Mouse (Mus musculus) liver, embryonic 11.5 days (tissue): ENCODE measurements around the gene Wasf2. TPM values are rescaled to one million over a fixed set of nuclear protein-coding genes. Genes with fewer than 3 reads are reported as not detected.

ENCODE experiments used
- ATAC-seq: fragments of 200-750 bp; cut with Nextera tagmentation; replicated peaks from 2 replicates; pipeline ENCODE4 v1.8.0; 2017; ENCODE audit warnings: moderate number of reproducible peaks, mild to moderate bottlenecking, moderate TSS enrichment, moderate library complexity; ENCODE audit not compliant: low FRiP score
- DNase-seq: peaks from one replicate; pipeline ENCODE4 v3.0.0-alpha.2; 2017; ENCODE audit warnings: low spot score
- H3K27ac ChIP-seq: fragments of 300-500 bp; sonication (generic); 2 replicates; pipeline ENCODE4 v1.5.1; 2014; ENCODE audit warnings: mild to moderate bottlenecking, low read depth, low read length, control low read depth
- H3K27me3 ChIP-seq: fragments of 300-500 bp; sonication (generic); replicated peaks from 2 replicates; pipeline ENCODE4 v1.6.1; 2014; ENCODE audit warnings: low read length, mixed read lengths; ENCODE audit not compliant: control insufficient read depth, insufficient read depth
- H3K36me3 ChIP-seq: fragments of 300-500 bp; sonication (generic); 2 replicates; pipeline ENCODE4 v1.6.1; 2014; ENCODE audit warnings: mild to moderate bottlenecking, low read length, moderate library complexity, mixed read lengths; ENCODE audit not compliant: control insufficient read depth, insufficient read depth
- H3K4me1 ChIP-seq: fragments of 300-500 bp; sonication (generic); replicated peaks from 2 replicates; pipeline ENCODE4 v1.6.1; 2014; ENCODE audit warnings: low read length, mixed read lengths; ENCODE audit not compliant: control insufficient read depth, insufficient read depth
- H3K4me2 ChIP-seq: fragments of 300-500 bp; sonication (generic); 2 replicates; pipeline ENCODE4 v1.6.1; 2014; ENCODE audit warnings: mild to moderate bottlenecking, control low read depth, moderate library complexity
- H3K4me3 ChIP-seq: fragments of 300-500 bp; sonication (generic); 2 replicates; pipeline ENCODE4 v1.5.1; 2014; ENCODE audit warnings: low read depth, low read length, control low read depth
- H3K9ac ChIP-seq: fragments of 300-500 bp; sonication (generic); 2 replicates; pipeline ENCODE4 v1.6.1; 2014; ENCODE audit warnings: low read depth, low read length, control low read depth
- H3K9me3 ChIP-seq: fragments of 300-500 bp; sonication (generic); 2 replicates; pipeline ENCODE4 v1.6.1; 2016; ENCODE audit warnings: low read length, inconsistent platforms, mixed read lengths; ENCODE audit not compliant: control insufficient read depth
- WGBS: fragments of 180-500 bp; shearing (Covaris S2); extraction: QIAGEN DNeasy Blood & Tissue Kit; methylation state at CpG from one replicate; pipeline ENCODE4 v1.1.7; 2014; 5-methylcytosine and 5-hydroxymethylcytosine counted together
- polyA plus RNA-seq: library from polyadenylated mRNA; unstranded; fragments of >200 nt; fragmentation: Nextera tagmentation; extraction: Ambion mirVana; gene quantifications from 2 replicates; pipeline ENCODE4 v1.2.1, GENCODE M21; 2014

The Wasf2 gene
- polyA plus RNA-seq, 1 experiment from 2014 or later: 42.2 TPM

DNA sequence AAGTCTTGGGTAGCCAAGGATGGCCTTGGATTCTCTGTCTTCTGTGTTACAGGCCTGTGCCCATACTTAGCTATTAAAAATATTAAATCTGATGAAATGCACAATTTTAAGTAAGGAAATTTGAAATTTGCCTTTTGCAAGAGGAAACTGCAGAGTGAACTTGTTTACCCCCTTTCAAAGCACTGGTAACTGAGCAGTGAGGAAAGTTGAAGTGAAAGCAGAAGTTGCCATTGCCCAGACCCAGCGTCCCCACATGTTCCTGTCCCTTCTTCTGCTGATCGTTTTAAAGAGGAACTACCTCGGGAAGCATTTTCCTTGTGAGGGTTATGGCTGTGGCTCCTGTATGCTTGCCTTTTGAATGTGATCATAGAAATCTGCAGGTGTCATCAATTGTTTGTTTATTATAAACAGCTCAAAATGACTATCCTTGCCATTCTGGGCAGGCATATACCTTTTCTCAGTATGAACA is 39.8 kb downstream of the Wasf2 start:
- WGBS: 43% methylated on average over 3 of the region's 3 CpGs
- DNase-seq (no peak), ATAC-seq (no peak)
- Histone ChIP-seq H3K27ac (peak overlapping the region; percentile 23; the same call in 1 of the 2 replicates), H3K4me3 (no peak overlapping the region), H3K27me3 (no peaks in the 10 kb centered on the region), H3K4me1 (peaks cover 29% of the 10 kb centered on the region), H3K9me3 (no peaks in the 10 kb centered on the region), H3K36me3 (no peaks in the 10 kb centered on the region; the same call in 1 of the 2 replicates), H3K9ac (no peak overlapping the region), H3K4me2 (peak overlapping the region; percentile 43)

DNA sequence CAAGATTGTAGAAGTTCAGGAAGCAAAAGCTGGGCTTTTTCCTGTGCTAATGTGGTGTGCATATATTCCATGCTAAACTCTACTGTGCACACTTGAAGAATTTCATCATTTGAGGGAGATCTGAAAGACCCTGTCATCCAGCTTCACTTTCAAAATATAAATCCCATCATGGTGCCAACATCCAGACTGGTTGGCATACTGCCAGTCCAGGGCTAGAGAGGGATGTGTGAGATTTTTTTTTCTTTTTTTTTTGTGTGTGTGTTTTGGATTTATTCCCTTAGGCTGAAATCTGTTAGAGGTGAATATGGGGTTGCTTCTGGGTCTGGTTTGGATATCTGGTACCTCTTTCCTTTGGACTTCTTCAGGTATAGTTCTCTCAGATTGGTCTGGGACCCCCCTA is 40.3 kb downstream of the Wasf2 start:
- no peak for ATAC-seq

DNA sequence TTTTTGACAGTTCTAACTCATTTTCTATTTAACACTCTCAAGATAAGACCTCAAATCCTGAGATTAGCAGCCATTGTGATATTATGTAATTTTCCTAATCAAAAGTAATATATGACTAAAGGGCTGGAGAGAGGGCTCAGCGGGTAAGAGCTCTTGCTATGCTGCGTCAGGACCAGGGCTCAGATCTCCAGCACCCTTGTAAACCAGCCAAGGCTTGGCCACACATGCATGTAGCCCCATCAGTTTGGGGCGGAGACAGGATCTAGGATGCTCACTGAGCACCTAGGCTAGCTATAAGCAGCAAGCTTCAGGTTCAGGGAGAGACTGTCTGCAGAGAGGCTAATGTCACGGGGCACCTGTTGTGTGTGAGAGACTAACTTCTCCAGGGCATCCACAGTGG is 42.1 kb downstream of the Wasf2 start:
- Histone ChIP-seq H3K4me2 (no peak overlapping the region), H3K27ac (no peak overlapping the region), H3K27me3 (no peaks in the 10 kb centered on the region), H3K9ac (no peak overlapping the region), H3K4me3 (no peak overlapping the region), H3K4me1 (peaks cover 43% of the 10 kb centered on the region), H3K36me3 (peaks cover 9% of the 10 kb centered on the region), H3K9me3 (no peaks in the 10 kb centered on the region)
- 85% methylated on average over 4 of the region's 4 CpGs for WGBS
- DNase-seq: no peak
- no peak for ATAC-seq

More for the DNA sequence above, 40.3 kb downstream of the Wasf2 start:
- Histone ChIP-seq H3K4me2 (no peak overlapping the region), H3K4me3 (no peak overlapping the region), H3K4me1 (peaks cover 34% of the 10 kb centered on the region), H3K9ac (no peak overlapping the region), H3K9me3 (no peaks in the 10 kb centered on the region), H3K27ac (no peak overlapping the region), H3K36me3 (no peaks in the 10 kb centered on the region; the same call in 1 of the 2 replicates), H3K27me3 (no peaks in the 10 kb centered on the region)
- no peak for DNase-seq

DNA sequence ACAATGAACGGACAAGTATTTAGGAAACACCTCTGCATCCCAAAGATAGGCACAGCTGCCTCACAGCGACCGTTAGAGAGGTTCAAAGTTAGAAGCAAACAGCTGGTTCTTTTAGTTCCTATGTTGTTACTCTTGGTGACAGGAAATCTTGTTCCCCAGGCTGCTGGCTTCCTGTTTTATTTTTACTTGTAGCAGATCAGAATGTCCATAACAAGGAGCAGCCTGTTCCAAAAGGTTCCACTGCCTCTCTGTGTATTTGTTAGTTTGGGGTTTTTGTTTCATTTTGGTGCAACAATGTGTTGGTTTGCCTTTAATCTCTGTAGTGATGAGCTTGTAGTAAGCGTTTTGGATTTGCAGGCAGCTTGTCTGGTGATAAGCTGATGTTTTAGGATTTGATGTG is 44.1 kb downstream of the Wasf2 start:
- Histone ChIP-seq H3K27ac (peak overlapping the region; percentile 19), H3K4me1 (peaks cover 52% of the 10 kb centered on the region), H3K27me3 (no peaks in the 10 kb centered on the region), H3K4me3 (no peak overlapping the region), H3K9me3 (no peaks in the 10 kb centered on the region), H3K9ac (peak overlapping the region; percentile 14; the same call in 1 of the 2 replicates), H3K36me3 (peaks cover 11% of the 10 kb centered on the region), H3K4me2 (peak overlapping the region; percentile 1; the same call in 1 of the 2 replicates)
- ATAC-seq (no peak), DNase-seq (no peak)
- 30% methylated on average over 4 of the region's 4 CpGs for WGBS

DNA sequence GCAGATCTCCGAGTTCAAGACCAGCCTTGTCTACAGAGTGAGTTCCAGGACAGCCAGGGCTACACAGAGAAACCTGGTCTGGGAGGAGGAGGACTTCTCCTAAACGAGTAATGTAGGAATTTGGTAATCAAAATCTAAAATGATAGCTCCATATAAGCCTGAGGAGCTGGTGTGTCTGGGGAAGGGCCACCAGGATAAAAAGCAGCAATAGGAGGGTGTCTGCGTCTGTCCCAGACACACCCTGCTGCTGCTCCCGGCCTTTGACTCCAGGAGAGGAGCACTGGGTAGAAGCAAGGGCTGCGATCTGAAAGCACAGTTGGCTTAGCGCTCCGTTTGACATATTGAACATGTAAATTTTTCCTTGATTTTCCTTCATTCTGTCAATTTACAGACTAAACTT is 45.0 kb downstream of the Wasf2 start:
- WGBS: 76% methylated on average over 7 of the region's 7 CpGs
- ATAC-seq (no peak), DNase-seq (no peak)
- H3K9me3 ChIP-seq: no peaks in the 10 kb centered on the region
- H3K27me3 ChIP-seq: no peaks in the 10 kb centered on the region
- no peak overlapping the region for H3K4me2 ChIP-seq
- H3K36me3 ChIP-seq: peaks cover 13% of the 10 kb centered on the region
- H3K27ac ChIP-seq: no peak overlapping the region
- H3K9ac ChIP-seq: no peak overlapping the region
- H3K4me1 ChIP-seq: peaks cover 44% of the 10 kb centered on the region
- H3K4me3 ChIP-seq: no peak overlapping the region

DNA sequence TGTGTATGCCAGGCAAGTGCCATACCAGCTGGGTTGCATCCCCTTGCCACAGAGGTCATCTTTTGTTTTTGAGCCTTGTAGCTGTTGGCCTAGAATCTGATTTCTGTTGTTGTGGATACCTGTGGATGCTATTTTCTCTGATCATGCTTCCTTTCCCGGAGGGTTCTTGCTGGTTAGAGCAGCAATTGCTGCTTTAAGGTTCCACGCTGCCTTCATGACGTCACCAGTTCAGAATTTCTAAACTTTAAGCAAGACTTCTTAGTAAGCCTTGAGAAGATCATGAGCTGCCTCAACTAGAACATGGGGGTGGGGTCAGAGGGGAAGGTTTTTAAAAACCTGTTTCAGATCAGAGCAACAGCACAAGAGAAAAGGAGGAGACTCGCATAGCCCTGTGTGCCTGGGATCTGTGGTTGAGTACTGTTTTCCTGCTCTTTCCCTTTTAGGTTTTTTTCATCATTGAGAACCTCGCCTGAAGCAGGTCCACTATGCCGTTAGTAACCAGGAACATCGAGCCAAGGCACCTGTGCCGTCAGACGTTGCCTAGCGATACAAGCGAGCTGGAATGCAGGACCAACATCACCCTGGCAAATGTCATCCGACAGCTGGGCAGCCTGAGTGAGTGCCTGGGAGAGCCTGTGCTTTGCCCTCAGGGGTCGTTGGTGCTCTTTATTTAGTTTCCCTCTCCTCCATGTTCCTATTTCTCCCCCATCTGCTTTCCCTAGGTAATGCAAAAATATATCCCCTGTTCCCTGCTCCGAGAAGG is 45.9 kb downstream of the Wasf2 start:
- Histone ChIP-seq H3K9ac (no peak overlapping the region), H3K4me3 (no peak overlapping the region), H3K4me2 (no peak overlapping the region), H3K27ac (no peak overlapping the region), H3K4me1 (peaks cover 42% of the 10 kb centered on the region), H3K36me3 (peaks cover 13% of the 10 kb centered on the region), H3K9me3 (no peaks in the 10 kb centered on the region), H3K27me3 (no peaks in the 10 kb centered on the region)
- no peak for DNase-seq
- no peak for ATAC-seq
- 63% methylated on average over 14 of the region's 14 CpGs for WGBS

DNA sequence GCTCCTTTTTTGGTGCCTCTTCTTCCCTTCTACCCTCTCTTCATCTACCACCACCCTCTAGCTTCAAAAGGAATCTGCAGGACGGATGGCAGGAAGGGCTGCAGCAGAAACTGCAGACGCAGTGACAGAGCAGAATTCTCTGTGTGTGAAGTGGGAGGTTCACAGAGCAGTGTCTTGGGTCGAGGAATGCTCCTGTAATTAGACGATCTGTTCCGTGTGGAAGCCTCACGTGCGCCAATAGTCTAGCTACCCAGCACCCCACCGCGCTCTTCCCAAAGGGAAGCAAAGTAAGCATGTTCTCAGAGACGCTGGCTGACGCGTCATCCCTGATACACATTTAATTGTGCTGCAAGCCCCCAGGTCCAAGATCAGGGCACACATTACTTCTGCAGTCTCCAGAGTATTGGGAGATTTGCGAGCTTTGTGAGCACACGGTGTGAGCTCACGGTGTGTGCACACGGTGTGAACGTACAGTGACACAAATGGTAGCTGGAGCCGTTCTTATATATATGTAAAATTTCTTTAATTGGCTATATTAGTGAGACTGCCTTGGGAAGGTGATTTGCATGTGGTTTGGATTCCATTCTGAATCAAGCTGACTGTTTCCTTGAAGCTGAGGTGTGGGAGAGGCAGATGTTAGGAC is 46.6 kb downstream of the Wasf2 start:
- Histone ChIP-seq H3K4me2 (no peak overlapping the region), H3K9ac (no peak overlapping the region), H3K4me1 (peaks cover 41% of the 10 kb centered on the region), H3K27ac (no peak overlapping the region; the same call in 1 of the 2 replicates), H3K36me3 (peaks cover 13% of the 10 kb centered on the region), H3K27me3 (no peaks in the 10 kb centered on the region), H3K4me3 (no peak overlapping the region), H3K9me3 (no peaks in the 10 kb centered on the region)
- DNase-seq: no peak
- 82% methylated on average over 18 of the region's 18 CpGs for WGBS
- ATAC-seq: no peak

DNA sequence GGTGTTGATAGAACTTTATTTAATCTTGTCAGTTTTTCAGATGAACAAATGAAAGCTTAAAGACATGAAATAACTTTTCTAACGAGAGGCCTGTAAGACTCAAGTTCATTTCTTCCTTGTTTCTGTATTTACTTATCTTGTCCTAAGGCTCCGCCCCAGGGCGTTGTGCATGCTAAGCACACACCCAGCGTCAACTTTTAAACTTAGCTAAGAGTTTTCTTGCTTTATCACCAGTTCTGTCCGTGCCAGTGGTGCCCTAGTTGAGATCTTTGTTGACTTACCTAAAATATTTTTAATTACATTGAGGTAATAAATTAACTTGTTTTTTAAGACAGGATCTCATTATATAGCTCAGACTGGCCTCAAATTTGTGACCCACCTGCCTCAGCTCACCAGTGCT is 48.0 kb downstream of the Wasf2 start:
- DNase-seq (no peak), ATAC-seq (peak; percentile 73; the same call in 1 of the 2 replicates)
- no peaks in the 10 kb centered on the region for H3K27me3 ChIP-seq
- H3K4me2 ChIP-seq: peak overlapping the region; percentile 26; the same call in 1 of the 2 replicates
- no peak overlapping the region for H3K9ac ChIP-seq
- H3K4me1 ChIP-seq: peaks cover 40% of the 10 kb centered on the region
- peaks cover 13% of the 10 kb centered on the region for H3K36me3 ChIP-seq
- no peak overlapping the region for H3K4me3 ChIP-seq
- no peaks in the 10 kb centered on the region for H3K9me3 ChIP-seq
- 58% methylated on average over 5 of the region's 5 CpGs for WGBS
- peak overlapping the region; percentile 61 for H3K27ac ChIP-seq
